Mouse (Mus musculus) embryo, embryonic 11.5 days (tissue): ENCODE data around the gene S100a16.

Source experiments
- DNase-seq: peaks from one replicate; pipeline ENCODE4 v3.0.0-alpha.2; 2012; ENCODE audit warnings: low read depth, low spot score

The S100a16 gene

DNA sequence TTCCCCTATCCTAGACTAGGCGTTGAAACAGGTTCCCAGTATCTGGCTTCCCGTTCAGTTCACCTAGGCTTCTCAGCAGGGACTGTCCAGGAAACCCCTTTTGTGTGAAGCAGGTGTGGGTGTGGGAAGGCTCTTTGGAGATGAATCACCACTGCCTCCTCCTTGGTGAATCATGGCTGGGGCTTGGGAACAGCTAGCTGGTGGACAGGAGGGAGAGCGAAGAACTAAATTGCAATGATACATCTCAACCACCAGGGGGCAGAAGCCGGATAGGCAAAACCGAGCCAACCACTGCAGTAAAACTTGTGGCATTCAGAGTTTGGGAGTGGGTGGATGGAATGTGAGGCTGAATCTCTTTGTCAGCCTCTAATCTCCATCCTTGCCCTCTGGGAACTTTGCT is 48.5 kb downstream of the S100a16 start:
- peak; percentile 66 for DNase-seq

DNA sequence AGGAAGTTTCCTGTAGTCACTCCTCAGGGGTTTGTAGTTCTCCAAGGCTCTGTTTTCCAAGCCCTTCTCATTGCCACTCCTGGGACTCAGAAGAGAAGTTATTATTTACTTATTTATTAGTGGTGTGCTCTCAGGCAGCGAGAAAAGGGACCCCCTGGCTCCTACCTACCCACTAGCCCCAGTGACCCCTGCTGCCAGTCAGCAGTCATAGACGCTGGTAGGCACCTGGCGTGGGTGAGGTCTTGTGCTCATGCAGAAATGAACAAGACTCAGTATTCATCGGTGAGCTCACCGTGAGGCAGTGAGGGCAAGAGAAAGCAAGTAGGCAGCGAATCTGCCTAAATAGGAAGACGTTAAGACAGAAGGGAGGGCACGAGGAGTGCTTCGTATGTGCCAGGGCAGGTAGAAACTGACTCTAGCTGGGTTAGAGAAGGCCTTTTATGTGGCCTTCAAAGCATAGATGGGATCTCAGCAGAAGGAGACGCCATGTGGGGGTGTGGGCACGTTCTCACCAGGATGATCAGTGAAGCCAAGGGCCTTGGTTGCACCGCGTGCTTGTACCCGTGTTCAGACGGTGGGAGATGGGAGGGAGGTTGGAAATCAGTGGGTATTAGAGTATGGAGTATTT is 49.1 kb downstream of the S100a16 start:
- DNase-seq = no peak

DNA sequence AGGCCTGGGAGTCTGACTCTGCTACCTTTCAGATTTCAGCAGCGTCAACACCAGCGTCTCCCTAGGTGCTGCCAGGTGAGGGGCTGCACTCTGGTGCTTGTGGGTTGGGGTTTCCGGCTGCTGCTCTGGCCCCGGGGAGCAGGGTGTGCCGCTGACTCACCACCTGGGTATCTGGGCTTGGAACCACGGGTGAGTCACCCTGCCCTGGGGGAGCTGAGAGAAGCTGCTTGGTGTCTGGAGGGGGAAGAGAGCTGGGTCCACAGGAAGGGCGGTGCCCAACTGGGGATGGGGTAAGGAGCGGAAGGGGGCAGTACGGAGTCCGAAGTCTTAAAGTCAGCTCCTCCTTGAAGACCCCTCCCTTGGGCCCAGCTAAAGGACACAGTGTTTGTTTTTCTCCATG is 49.9 kb downstream of the S100a16 start:
- DNase-seq = no peak

DNA sequence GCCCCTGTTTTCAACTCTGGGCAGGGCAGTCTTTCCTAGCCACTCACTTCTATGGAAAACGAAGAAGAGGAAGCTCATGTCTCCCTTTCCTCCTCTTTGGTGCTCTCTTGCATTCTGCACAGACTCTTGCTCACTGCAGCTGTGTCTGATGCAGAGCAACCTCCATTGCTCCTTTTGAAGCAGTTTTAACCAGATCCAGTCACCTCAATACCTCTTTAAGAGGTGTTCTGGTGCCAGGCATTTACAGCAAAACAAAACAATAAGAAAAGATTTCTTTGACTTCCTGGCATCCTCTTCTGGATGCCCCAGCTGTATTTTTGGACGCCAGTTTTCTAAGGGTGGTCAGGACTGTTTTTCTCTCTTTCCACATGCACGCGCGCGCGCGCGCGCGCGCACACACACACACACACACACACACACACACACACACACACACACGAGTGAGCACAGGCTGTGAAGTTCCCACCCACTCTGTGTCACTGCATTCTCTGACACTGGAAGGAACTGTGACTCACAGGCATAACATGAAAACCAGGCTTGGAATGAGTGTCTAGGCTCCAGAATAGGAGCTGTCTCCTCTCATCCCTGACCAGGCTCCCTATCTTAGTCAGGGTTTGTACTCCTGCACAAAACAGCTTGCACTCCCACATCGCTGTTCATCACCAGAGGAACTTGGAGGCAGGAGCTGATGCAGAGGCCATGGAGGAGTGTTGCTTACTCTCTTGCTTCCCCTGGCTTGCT is 50.5 kb downstream of the S100a16 start:
- no peak for DNase-seq

DNA sequence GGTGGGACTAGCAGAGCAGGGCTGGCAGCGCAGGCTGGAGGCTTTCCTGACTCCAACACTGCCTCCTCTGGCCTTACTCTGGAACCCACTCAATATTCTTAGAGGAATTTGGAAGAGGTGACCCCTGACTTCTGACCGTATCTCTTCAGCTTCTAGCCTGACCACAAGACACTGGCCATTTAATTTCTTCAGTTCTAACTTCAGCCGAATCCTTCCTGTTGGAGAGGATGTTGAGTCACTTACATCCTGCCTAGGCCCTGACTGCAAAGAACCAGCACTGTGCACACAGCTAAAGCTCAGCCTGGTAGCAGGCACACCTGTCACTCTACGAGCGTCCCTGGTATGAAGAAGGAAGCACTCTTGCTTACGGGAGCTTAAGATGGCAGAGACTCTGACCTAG is 52.3 kb downstream of the S100a16 start:
- DNase-seq = no peak

DNA sequence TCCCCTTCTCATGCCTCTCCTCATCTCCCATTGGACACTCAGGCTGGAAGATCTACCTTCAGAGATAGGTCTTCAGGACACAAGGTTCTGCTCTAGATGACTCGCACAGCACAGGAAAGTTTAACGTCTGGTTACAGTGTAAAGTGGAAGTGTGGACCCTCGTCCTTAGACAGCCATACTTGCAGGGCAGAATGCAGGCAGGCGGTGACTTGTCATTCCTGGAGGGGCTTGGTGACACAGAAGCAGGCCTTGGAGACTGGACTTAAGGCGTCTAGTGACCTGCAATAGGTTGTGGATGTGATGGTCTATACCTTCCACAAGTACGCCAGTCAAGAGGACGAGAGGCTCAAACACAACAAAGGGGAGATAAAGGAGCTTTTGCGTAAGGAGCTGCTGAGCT is 52.9 kb downstream of the S100a16 start, which contains the start of gene S100a2:
TSS of gene S100a2 (plus strand) at position 301 of the 400 bp plus-strand sequence.
- DNase-seq = no peak
